Mouse (Mus musculus) inflammation-experienced regulatory T-cells (primary cell): ENCODE data around the gene Tmem14a. TPM values are rescaled to one million over a fixed set of nuclear protein-coding genes. Genes with fewer than 3 reads are reported as not detected.

ENCODE experiments used
- polyA plus RNA-seq, 2 experiments: library from polyadenylated mRNA; unstranded; fragments of 100-300 nt; shearing (Covaris generic); gene quantifications; one replicate each; pipeline ENCODE4 v1.2.1; 2017

Tmem14a gene
- polyA plus RNA-seq, result 1 to 10 TPM; 4.3 to 6.1 TPM

DNA sequence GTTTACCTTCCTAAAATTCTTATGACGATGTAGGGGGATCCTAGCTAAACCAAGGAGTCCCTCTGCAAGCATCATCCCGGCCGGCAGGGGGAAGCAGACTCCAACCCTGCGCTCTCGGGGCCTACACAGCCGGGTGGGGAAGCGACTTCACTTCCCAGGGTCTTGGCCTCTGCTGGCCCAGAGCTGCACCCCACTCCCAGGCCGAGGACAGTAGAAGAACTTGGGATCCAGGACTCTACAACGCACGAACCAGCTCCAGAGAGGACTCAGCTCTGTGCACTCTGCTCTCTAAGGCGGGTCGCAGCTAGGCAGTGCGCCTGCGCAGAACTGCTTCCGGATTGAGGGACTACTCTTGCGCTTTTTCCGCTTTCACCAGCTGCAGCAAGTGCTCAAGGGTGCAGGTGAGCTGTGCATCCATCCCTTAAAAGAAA lies at the start of gene Tmem14a:
Gene Tmem14a (plus strand): TSS at position 87 of the 431 bp plus-strand sequence.

GRCm38 (mm10) chr1:21239911-21240898 lies 21.8 kb downstream of the Tmem14a start, which contains the start of gene Gsta3:
Gsta3 (plus strand) TSS chr1:21240589.

Other genes starting within 250 kb of the Tmem14a start
- gene Tram2, start 139.3 kb upstream of the Tmem14a start, polyA plus RNA-seq, result 1 to 10 TPM; 3.4 to 4.5 TPM
- gene Gsta3, start 22.0 kb downstream of the Tmem14a start, polyA plus RNA-seq, result 1 to 10 TPM; 2.3 to 2.9 TPM
- 1 to 10 TPM; 1.8 to 1.9 TPM for gene Khdc1a, start 131.1 kb downstream of the Tmem14a start, polyA plus RNA-seq
- gene Khdc1c, start 149.8 kb downstream of the Tmem14a start, polyA plus RNA-seq, result not detected
- under 1 TPM; 0.10 to 0.62 TPM for gene Khdc1b, start 165.0 kb downstream of the Tmem14a start, polyA plus RNA-seq